Mouse (Mus musculus) thymus, adult 2 months (tissue): ENCODE results near the gene Pip4k2c. TPM values are rescaled to one million over a fixed set of nuclear protein-coding genes. Genes with fewer than 3 reads are reported as not detected.
A peak's percentile ranks its signal among the peaks of the same experiment; 100 is the strongest.

Experiments used
- DNase-seq: peaks from one replicate; pipeline ENCODE4 v3.0.0; 2021
- H3K27ac ChIP-seq: fragments of 200-500 bp; 2 replicates; pipeline ENCODE4 v1.5.1; 2012; ENCODE audit warnings: low read length, control low read depth; ENCODE audit not compliant: control insufficient read depth, insufficient read depth
- H3K27me3 ChIP-seq: fragments of 200-500 bp; 2 replicates; pipeline ENCODE4 v1.6.1; 2012; ENCODE audit warnings: mild to moderate bottlenecking, low read length, moderate library complexity, mixed read lengths; ENCODE audit not compliant: control insufficient read depth, insufficient read depth
- H3K36me3 ChIP-seq: fragments of 200-500 bp; 2 replicates; pipeline ENCODE4 v1.6.1; 2012; ENCODE audit warnings: mild to moderate bottlenecking, low read length, moderate library complexity; ENCODE audit not compliant: control insufficient read depth, insufficient read depth
- H3K4me1 ChIP-seq: fragments of 200-500 bp; replicated peaks from 2 replicates; pipeline ENCODE4 v1.6.1; 2012; ENCODE audit warnings: low read length; ENCODE audit not compliant: control insufficient read depth, insufficient read depth
- H3K4me3 ChIP-seq: fragments of 200-500 bp; 2 replicates; pipeline ENCODE4 v1.5.1; 2012; ENCODE audit warnings: mild to moderate bottlenecking, low read length, control low read depth, moderate library complexity; ENCODE audit not compliant: control insufficient read depth, insufficient read depth
- CTCF ChIP-seq: fragments of 200-500 bp; IDR thresholded peaks from 2 replicates; pipeline ENCODE4 v1.5.1; 2012; ENCODE audit warnings: mild to moderate bottlenecking, control low read depth, low read length, moderate library complexity, borderline replicate concordance; ENCODE audit not compliant: control insufficient read depth, poor library complexity, insufficient read depth; ENCODE audit errors: extremely low read depth
- POLR2A ChIP-seq: fragments of 200-500 bp; IDR thresholded peaks from 2 replicates; pipeline ENCODE4 v1.6.1; 2012; ENCODE audit warnings: mild to moderate bottlenecking, low read length, control low read depth, moderate library complexity; ENCODE audit not compliant: control insufficient read depth, poor library complexity, insufficient read depth; ENCODE audit errors: extremely low read depth
- WGBS: fragments of 180-500 bp; shearing (Covaris S2); methylation state at CpG from one replicate; pipeline ENCODE4 v1.1.7; 2018; 5-methylcytosine and 5-hydroxymethylcytosine counted together
- polyA plus RNA-seq: library from polyadenylated mRNA; depleted of rRNA; stranded (reverse); fragments of >200 nt; gene quantifications from 2 replicates; pipeline ENCODE4 v1.2.3, GENCODE M21; 2012

Pip4k2c gene
- polyA plus RNA-seq, 1 experiment = 36.1 TPM

DNA sequence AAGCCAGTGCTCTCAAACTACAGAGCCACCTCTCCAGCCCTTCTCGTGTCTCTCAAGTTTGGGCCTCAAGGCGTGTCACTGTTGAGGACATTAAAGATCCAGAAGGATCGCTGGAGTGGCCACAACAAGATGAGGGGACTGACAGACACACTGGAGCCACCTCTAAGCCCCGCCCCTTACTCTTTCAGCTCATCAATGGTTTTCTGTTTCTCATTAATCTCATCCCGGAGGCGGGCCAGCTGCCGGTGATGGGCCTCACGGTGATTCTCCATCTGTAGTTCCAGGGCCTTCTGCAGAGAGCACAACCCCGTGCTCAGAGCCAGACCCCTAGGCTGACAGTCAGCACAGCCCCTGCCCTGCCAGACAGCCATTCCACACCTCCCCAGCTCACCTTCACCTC is 25.2 kb upstream of the Pip4k2c start:
- no peaks in the 10 kb centered on the region for H3K36me3 ChIP-seq
- H3K27me3 ChIP-seq = peaks cover 3% of the 10 kb centered on the region; the same call in 1 of the 2 replicates
- no peak overlapping the region for H3K4me3 ChIP-seq
- DNase-seq = no peak
- no peaks in the 10 kb centered on the region for H3K4me1 ChIP-seq
- no peak overlapping the region for H3K27ac ChIP-seq
- 90% methylated on average over 9 of the region's 9 CpGs for WGBS
- no peak for TF ChIP-seq POLR2A
- TF ChIP-seq CTCF = no peak

DNA sequence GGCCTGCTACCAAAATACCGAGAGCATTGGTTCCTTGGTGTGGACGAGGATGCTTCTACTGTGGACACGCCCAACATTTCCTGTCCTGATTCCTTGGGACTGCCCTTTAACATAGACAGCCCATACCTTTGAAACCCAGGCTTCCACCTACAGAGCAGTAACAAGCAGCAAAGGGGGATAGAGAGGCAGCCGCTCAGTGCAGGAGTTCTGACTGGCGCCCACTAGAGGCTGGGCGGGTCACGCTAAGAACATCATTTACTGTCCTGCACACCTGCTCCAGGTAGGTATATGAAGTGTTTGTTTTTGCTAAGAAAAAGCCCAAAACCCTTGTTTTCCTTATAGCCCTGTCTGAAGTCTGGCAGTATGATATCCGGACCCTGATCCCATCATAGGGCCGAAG is 21.8 kb upstream of the Pip4k2c start:
- H3K4me3 ChIP-seq = no peak overlapping the region
- H3K27ac ChIP-seq = no peak overlapping the region
- no peaks in the 10 kb centered on the region for H3K36me3 ChIP-seq
- peak; percentile 40; the same call in 1 of the 2 replicates for TF ChIP-seq CTCF
- TF ChIP-seq POLR2A = no peak
- H3K27me3 ChIP-seq = peaks cover 6% of the 10 kb centered on the region; the same call in 1 of the 2 replicates
- DNase-seq = peak; percentile 29
- H3K4me1 ChIP-seq = peaks cover 12% of the 10 kb centered on the region
- 92% methylated on average over 9 of the region's 9 CpGs for WGBS

DNA sequence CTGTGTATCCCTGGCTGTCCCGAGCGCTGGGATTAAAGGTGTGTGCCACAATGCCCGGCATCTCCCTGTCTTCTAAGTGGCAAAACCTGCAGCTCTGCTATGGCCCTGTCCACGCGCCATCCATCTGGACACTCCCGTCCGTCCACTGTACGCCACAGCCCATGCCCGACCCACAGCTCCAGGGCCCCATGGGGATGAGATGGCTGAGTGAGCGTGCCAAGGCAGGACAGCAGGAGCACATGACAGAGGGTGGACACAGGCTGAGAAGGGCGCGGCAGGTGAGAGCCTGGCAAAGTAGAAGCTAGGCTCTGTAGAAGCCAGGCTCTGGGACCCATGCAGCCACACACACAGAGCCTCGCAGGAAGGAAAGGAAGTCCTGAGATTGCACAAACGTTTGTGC is 20.4 kb upstream of the Pip4k2c start:
- Histone ChIP-seq H3K27ac (no peak overlapping the region), H3K4me3 (no peak overlapping the region), H3K27me3 (peaks cover 3% of the 10 kb centered on the region; the same call in 1 of the 2 replicates), H3K4me1 (peaks cover 12% of the 10 kb centered on the region), H3K36me3 (no peaks in the 10 kb centered on the region)
- TF ChIP-seq POLR2A (no peak), CTCF (no peak)
- WGBS = 78% methylated on average over 14 of the region's 14 CpGs
- DNase-seq = no peak

DNA sequence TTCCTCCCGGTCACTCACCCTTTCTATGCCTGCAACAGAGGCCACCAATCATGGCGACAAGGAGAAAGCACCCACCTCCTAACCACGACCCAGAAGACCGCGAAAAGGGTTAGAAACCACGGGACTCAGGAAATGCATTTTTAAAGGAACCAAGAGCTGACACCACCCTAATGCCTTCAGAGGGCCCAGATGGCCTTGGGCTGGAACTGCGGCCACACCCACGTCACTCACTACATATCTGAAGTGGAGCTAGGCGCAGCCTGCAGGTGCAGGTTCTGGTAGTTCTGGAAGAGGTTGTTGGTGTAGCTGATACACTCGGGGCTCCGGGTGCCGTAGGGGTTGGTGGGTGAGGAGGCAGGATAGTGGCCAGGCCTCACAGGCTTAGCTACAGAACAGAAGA is 19.3 kb upstream of the Pip4k2c start:
- H3K4me1 ChIP-seq = peaks cover 18% of the 10 kb centered on the region
- DNase-seq = no peak
- H3K36me3 ChIP-seq = no peaks in the 10 kb centered on the region
- peaks cover 3% of the 10 kb centered on the region; the same call in 1 of the 2 replicates for H3K27me3 ChIP-seq
- TF ChIP-seq POLR2A (no peak), CTCF (no peak)
- H3K4me3 ChIP-seq = no peak overlapping the region
- no peak overlapping the region for H3K27ac ChIP-seq
- 11% methylated on average over 12 of the region's 12 CpGs for WGBS

DNA sequence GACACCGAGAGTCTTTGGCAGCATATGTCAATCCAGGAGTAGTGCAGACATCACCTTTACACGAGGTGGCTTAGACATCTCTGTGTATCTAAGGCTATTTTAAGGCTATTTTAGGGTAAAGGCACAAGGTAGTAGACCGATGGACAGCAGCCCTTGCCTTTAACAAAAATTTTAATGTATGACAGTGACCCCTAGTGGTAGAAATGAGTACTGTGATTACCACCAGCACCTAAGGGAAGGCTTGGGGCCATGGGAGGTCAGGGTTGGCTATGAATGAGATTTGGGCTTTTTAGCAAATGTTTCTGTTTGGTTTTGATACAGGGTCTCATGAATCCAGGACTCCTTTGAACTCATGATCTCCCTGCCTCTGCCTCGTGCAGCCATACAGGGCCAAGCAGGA is 17.5 kb upstream of the Pip4k2c start:
- Histone ChIP-seq H3K36me3 (no peaks in the 10 kb centered on the region), H3K4me1 (peaks cover 19% of the 10 kb centered on the region), H3K27me3 (peaks cover 3% of the 10 kb centered on the region; the same call in 1 of the 2 replicates), H3K4me3 (no peak overlapping the region), H3K27ac (no peak overlapping the region)
- TF ChIP-seq CTCF (no peak), POLR2A (no peak)
- WGBS = 27% methylated on average over 4 of the region's 4 CpGs
- peak; percentile 39 for DNase-seq

DNA sequence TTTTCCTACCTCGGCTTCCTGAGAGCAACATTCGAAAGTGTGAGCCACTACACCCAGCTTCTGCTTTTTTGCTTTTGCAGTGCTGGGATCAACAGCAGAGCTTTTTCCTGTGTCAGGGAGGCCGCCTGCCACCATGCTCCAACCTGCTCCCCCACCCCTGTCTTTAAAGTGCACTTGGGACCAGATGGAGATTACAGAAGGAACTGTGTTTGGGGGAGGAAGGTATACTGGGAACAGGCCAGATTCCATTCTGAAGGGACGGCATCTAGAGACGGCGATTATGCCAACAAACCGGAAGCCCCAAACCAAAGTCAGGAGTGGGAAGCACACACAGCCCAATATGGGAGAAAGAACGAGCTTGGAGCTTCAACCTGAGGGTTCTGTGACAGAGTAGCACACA is 15.8 kb upstream of the Pip4k2c start:
- H3K4me1 ChIP-seq = peaks cover 19% of the 10 kb centered on the region
- no peak overlapping the region for H3K4me3 ChIP-seq
- DNase-seq = no peak
- no peak for TF ChIP-seq POLR2A
- no peak for TF ChIP-seq CTCF
- H3K27me3 ChIP-seq = peaks cover 3% of the 10 kb centered on the region; the same call in 1 of the 2 replicates
- no peak overlapping the region for H3K27ac ChIP-seq
- H3K36me3 ChIP-seq = no peaks in the 10 kb centered on the region
- WGBS = 56% methylated on average over 8 of the region's 8 CpGs
